Mouse (Mus musculus) kidney, embryonic 15.5 days (tissue): ENCODE measurements around the gene Trp63. TPM values are rescaled to one million over a fixed set of nuclear protein-coding genes. Genes with fewer than 3 reads are reported as not detected.

Source experiments
- ATAC-seq: fragments of 200-750 bp; cut with Nextera tagmentation; replicated peaks from 2 replicates; pipeline ENCODE4 v1.8.0; 2017; ENCODE audit warnings: moderate TSS enrichment; ENCODE audit not compliant: low FRiP score
- H3K27ac ChIP-seq: fragments of 300-500 bp; sonication (generic); 2 replicates; pipeline ENCODE4 v1.5.1; 2015; ENCODE audit warnings: mild to moderate bottlenecking, inconsistent platforms
- H3K27me3 ChIP-seq: fragments of 300-500 bp; sonication (generic); 2 replicates; pipeline ENCODE4 v1.6.1; 2015; ENCODE audit warnings: inconsistent platforms
- H3K36me3 ChIP-seq: fragments of 300-500 bp; sonication (generic); 2 replicates; pipeline ENCODE4 v1.6.1; 2015; ENCODE audit warnings: inconsistent platforms
- H3K4me1 ChIP-seq: fragments of 300-500 bp; sonication (generic); 2 replicates; pipeline ENCODE4 v1.6.1; 2015; ENCODE audit warnings: inconsistent platforms
- H3K4me2 ChIP-seq: fragments of 300-500 bp; sonication (generic); 2 replicates; pipeline ENCODE4 v1.6.1; 2015; ENCODE audit warnings: moderate library complexity, mild to moderate bottlenecking, inconsistent platforms
- H3K4me3 ChIP-seq: fragments of 300-500 bp; sonication (generic); replicated peaks from 2 replicates; pipeline ENCODE4 v1.5.1; 2015; ENCODE audit warnings: mild to moderate bottlenecking, inconsistent platforms
- H3K9ac ChIP-seq: fragments of 300-500 bp; sonication (generic); 2 replicates; pipeline ENCODE4 v1.6.1; 2015; ENCODE audit warnings: mild to moderate bottlenecking, inconsistent platforms
- H3K9me3 ChIP-seq: fragments of 300-500 bp; sonication (generic); replicated peaks from 2 replicates; pipeline ENCODE4 v1.6.1; 2016; ENCODE audit warnings: inconsistent platforms
- WGBS: fragments of 180-500 bp; shearing (Covaris S2); methylation state at CpG from one replicate; pipeline ENCODE4 v1.1.7; 2015; ENCODE audit warnings: mixed read lengths; 5-methylcytosine and 5-hydroxymethylcytosine counted together
- polyA plus RNA-seq: library from polyadenylated mRNA; unstranded; fragments of >200 nt; fragmentation: Nextera tagmentation; extraction: Ambion mirVana; gene quantifications from 2 replicates; pipeline ENCODE4 v1.2.1, GENCODE M21; 2015

The Trp63 gene
- polyA plus RNA-seq, 1 experiment from 2014 or later = 1.4 TPM

- H3K9ac ChIP-seq = no peak overlapping the region
- ATAC-seq = no peak
- WGBS = 83% methylated on average over 3 of the region's 3 CpGs
- no peaks in the 10 kb centered on the region for H3K27me3 ChIP-seq
- H3K9me3 ChIP-seq = no peaks in the 10 kb centered on the region
- no peak overlapping the region for H3K4me3 ChIP-seq
- no peaks in the 10 kb centered on the region for H3K4me1 ChIP-seq
- no peak overlapping the region for H3K4me2 ChIP-seq
- H3K27ac ChIP-seq = no peak overlapping the region
- H3K36me3 ChIP-seq = no peaks in the 10 kb centered on the region
These were observed 216.9 kb downstream of the Trp63 start for GRCm38 (mm10) chr16:25900389-25900908.

GRCm38 (mm10) chr16:25912185-25912584, 228.6 kb downstream of the Trp63 start:
- Histone ChIP-seq H3K9ac (no peak overlapping the region), H3K4me1 (no peaks in the 10 kb centered on the region), H3K36me3 (no peaks in the 10 kb centered on the region), H3K9me3 (no peaks in the 10 kb centered on the region), H3K27ac (no peak overlapping the region), H3K4me3 (no peak overlapping the region), H3K4me2 (no peak overlapping the region), H3K27me3 (no peaks in the 10 kb centered on the region)
- 76% methylated on average over 1 of the region's 1 CpGs for WGBS
- no peak for ATAC-seq

DNA sequence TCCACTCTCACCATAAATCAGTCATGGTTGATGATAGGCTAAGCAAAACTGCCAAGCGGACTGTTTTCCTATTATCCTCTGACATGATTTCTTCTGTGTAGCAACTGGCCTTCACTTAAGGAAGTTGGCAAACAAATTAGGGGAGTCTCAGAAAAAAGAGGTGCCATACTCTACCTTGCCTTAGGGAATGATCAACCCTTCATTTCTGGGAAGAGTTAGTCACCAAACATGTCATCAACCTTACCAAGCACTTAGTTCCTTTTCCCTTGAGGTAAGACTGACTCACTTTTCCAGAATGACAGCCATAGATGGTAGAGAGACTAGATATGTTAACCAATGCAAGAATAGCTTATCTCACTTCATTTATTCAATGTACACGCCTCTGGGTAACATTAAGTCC, 250.6 kb downstream of the Trp63 start:
- 87% methylated on average over 2 of the region's 2 CpGs for WGBS
- no peak overlapping the region for H3K27ac ChIP-seq
- no peaks in the 10 kb centered on the region for H3K4me1 ChIP-seq
- H3K4me2 ChIP-seq = no peak overlapping the region
- no peak for ATAC-seq
- no peaks in the 10 kb centered on the region for H3K9me3 ChIP-seq
- no peaks in the 10 kb centered on the region for H3K27me3 ChIP-seq
- H3K36me3 ChIP-seq = no peaks in the 10 kb centered on the region
- no peak overlapping the region for H3K4me3 ChIP-seq
- H3K9ac ChIP-seq = no peak overlapping the region
